Mouse (Mus musculus): ENCODE measurements around the gene Bpifa1. TPM values are rescaled to one million over a fixed set of nuclear protein-coding genes. Genes with fewer than 3 reads are reported as not detected.
"Not testable (repeated sequence)": the region's sequence is repeated elsewhere in the genome, so short reads cannot be mapped to it uniquely, and the experiment has no call there.

The Bpifa1 gene
- total RNA-seq (2021): not detected
- long read RNA-seq, experiment 1: 0 reads
- long read RNA-seq, experiment 2: 0 reads

DNA sequence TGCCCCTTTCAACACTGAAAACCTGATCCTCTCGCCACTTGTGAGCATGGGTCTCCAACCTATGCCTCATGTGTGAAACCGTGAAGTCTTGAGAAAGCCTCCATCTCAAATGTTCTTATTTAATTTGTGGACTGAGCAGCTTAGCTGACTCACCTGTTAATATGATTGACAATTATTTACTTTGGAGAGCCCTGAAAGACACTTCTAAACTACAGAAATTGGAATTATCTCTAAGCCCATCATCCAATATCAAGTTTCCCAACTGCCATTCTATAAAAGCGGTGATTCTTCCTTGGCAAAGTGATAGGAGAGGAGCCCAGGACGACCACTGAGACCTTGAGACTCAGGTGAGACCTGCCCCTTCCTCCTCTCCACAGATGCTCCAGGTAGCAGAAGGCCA lies at the start of gene Bpifa1:
Gene Bpifa1, plus strand, starts transcription at position 301 of the 400 bp plus-strand sequence.
- DNase-seq (ENCODE audit: low spot score in 2 of 2): no peak

DNA sequence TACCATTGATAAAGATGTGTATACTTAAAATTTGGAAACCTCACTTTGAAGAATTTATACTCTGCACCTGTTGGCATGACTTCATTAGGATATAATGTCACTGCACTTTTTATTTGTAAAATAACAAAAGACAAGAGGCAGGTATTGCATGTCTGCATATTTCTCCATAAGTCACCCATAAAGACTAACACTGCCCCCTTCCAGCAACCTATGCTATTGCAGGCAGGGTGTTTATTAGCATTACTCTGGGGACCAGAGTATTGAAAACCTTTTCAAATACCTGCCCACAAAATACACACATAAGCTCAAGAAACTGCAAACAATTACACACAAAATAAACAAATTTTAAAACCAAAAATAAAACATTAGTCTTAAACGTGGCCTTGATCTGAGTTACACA lies 44.9 kb upstream of the Bpifa1 start:
- no peak for DNase-seq (ENCODE audit: low spot score in 2 of 2)

DNA sequence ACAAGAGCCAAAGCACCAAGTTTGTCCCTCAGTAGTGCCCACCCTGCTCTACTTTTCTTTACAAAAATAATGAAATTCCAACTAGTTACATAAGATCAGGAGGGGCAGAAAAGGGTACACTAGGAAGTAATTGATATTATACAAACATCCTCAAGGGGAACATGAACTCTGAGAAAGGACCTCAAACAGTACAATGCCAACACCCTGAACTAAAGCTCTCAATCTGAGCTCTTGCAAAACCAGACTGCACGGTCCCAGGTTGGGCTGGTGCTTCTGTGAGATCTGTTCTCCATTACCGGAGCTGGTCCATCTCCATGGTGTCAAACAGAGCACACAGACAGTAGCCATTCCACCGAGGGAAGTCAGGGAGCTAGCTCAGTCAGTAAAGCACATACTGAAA lies 25.3 kb upstream of the Bpifa1 start:
- DNase-seq (ENCODE audit: low spot score in 2 of 2): no peak

DNA sequence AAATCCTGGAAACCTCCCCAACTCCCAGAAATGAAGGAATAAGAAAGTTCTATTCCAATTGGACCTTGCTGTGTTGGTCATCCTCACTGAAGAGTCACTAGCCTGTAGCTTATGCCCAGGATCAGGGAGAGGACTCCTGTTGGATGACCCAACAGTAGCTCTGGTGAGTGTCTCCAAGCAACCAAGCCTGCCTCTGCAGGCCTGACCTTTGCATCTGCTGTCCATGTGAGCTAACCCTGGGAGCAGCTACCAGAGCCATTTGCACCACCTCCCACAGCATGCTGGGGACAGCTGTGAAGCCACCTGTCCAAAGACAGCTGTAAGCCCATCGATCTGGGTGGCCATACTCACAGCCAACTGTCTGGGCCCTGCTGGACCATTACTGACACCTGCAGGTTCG lies 12.6 kb upstream of the Bpifa1 start, which contains the start of gene Bpifa3:
Gene Bpifa3, plus strand, starts transcription at position 217 of the 400 bp plus-strand sequence.
- no peak for DNase-seq (ENCODE audit: low spot score in 2 of 2)

DNA sequence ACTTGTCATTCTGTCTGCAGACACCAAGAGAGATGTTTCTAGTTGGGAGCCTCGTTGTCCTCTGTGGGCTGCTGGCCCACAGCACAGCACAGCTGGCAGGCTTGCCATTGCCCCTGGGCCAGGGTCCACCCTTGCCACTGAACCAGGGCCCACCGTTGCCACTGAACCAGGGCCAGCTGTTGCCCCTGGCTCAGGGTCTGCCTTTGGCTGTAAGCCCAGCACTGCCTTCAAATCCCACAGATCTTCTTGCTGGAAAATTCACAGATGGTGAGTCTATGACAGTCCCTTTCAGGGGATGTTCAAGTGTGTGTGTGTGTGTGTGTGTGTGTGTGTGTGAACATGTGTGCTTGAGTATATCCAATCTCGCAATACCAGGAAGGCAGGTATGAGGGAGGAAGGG lies 1.1 kb downstream of the Bpifa1 start:
- no peak for DNase-seq (ENCODE audit: low spot score in 2 of 2)

DNA sequence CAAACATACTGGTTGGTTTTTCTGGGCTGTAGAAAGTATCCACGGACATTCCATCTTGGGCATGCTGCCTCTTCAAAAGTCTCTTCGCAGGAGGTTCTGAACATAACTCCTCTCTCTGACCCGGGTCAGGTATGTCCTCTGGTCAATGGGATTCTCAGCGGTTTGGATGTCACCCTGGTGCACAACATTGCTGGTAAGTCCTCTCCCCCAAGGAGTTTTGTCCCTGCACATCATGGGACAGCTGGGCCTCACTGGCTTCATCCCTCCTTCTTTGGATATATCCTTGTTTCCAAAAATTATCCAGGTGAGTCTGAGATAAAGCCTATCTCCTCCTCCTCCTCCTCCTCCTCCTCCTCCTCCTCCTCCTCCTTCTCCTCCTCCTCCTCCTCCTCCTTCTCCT lies 4.8 kb downstream of the Bpifa1 start:
- DNase-seq (ENCODE audit: low spot score in 2 of 2): no peak

DNA sequence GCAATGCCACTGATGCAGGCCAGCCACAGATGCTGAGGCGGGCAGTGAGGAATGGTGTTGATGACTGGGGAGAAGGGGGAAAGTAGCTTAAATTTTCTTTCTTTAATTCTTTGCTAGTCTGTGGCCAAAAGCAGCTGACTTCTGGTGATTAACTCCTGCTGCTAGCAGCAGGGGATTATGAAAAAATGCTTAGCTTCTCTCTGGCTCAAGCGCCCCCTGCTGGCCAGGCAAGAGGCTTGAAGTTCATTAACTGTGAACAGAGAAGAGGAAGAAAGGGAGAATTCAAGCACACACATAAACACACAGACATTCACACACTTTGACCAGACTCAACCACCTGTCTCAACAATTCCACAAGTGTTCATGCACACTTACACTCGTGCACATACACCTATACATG lies 15.8 kb downstream of the Bpifa1 start:
- DNase-seq (ENCODE audit: low spot score in 2 of 2): no peak

DNA sequence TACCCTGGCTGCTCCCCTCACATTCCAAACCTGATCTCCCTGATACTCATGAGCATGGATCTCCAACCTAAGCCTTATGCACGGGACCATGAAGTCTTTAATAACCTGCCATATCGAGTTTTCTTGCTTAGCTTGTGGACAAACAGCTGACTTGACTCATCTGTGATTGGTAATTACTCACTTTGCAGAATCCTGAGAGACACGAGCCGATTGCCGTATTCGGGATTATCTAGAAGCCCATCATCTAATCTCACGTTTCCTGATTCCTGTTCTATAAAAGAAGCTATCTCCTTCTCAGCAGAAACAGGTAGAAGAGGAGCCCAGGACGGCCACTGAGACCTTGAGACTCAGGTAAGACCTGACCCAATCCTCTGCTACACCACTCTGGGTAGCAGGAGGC lies 19.6 kb downstream of the Bpifa1 start, which contains the start of gene Bpifa5:
Gene Bpifa5, plus strand, starts transcription at position 301 of the 400 bp plus-strand sequence.
- no peak for DNase-seq (ENCODE audit: low spot score in 2 of 2)

DNA sequence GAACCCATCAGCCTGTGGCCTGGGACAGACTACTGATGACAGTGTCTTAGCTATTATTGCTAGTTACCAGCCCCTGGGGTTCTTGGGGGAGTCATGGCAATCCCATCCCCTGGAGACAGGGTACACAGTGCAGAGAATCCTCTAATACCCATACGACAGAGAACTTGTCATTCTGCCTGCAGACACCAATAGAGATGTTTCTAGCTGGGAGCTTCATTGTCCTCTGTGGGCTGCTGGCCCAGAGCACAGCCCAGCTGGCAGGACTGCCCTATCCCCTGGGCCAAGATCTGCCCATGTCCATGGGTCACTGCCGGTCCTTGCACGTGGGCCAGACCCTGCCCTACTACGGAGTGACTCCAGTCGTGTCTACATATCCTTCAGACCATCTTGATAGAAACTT lies 20.6 kb downstream of the Bpifa1 start:
- no peak for DNase-seq (ENCODE audit: low spot score in 2 of 2)

DNA sequence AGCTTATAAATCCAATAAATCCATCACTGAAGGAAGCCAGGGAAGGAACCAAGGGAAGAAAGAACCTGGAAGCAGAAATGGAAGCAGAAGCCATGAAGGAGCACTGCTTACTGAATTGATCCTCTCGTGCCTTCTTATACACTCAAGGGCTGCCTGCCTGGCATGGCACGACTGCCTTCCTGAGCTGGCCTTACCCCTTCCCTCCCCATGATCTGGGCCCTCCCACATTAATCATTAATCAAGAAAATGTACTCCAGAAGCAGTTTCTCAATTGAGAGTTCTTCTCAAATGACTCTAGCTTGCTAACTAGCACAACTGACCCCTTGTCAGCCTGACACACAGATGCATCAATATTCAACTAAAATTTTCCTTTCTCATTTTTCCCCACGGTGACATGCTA lies 26.5 kb downstream of the Bpifa1 start:
- DNase-seq (ENCODE audit: low spot score in 2 of 2): no peak

DNA sequence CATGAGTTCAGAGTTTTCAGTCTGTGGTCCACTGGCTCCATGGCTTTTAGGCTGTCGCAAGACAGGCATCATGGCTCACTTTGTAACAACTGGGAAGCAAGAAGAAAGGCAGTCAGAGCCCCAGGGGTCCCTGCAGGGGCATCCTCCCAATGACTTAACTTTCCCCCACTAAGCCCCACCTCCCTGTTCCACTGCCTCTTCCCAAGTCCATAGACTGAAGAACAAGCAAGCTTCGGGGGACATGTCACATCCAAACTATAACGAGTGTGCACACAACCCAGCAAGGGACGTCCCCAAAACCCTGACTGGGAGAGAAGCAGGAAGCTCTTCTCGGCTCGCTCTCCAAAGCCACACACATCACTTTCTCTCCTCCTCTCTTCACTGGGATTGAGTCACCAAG lies 28.9 kb downstream of the Bpifa1 start:
- no peak for DNase-seq (ENCODE audit: low spot score in 2 of 2)

DNA sequence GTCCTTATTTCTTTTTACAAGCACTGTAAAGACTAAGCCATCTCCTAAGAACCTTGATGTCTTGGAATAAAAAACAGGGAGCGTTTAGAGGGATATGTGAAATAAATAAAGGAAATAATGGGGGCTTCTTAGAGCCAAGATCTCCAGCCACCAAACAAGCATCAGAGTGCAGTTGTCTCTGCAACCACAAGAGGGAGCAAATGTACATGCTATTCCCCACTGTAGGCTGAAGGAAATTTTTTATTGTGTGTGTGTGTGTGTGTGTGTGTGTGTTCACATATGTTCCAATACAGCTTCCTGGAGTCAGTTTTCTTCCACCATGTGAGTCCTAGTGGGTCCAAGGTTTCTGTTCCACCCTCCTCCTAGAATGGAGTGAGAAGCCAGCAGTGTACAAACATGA lies 30.6 kb downstream of the Bpifa1 start:
- DNase-seq (ENCODE audit: low spot score in 2 of 2): no peak

DNA sequence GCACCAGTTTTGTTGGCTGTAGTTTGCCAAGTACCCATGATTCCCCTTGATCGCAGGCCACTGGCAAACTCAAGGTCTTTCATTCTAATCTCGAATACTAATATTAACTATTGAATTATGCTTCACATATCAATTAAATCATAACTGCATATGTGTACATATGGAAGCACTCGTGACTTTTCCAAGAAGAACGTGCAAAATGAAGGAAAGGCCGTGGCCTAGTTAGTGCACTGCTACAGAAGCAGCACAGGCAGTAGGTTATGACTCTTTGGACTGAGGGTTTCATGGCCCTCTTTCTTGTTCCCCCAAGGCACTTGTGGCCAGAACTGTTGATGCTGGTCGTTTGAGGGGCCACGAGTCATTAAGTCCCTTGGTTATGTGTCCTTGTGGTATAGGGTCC lies 39.2 kb downstream of the Bpifa1 start:
- DNase-seq (ENCODE audit: low spot score in 2 of 2): not testable (repeated sequence)

DNA sequence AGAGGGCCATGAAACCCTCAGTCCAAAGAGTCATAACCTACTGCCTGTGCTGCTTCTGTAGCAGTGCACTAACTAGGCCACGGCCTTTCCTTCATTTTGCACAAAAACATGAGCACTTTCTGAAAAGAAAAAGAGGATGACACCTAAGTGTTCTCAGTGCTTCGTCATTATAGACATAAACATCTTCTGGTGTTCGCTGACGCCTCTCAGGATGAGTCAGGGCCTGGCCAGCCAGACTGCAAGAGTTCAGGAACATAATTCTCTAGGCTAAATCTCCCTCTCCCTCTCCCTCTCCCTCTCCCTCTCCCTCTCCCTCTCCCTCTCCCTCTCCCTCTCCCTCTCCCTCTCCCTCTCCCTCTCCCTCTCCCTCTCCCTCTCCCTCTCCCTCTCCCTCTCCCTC lies 40.4 kb downstream of the Bpifa1 start:
- not testable (repeated sequence) for DNase-seq (ENCODE audit: low spot score in 2 of 2)

DNA sequence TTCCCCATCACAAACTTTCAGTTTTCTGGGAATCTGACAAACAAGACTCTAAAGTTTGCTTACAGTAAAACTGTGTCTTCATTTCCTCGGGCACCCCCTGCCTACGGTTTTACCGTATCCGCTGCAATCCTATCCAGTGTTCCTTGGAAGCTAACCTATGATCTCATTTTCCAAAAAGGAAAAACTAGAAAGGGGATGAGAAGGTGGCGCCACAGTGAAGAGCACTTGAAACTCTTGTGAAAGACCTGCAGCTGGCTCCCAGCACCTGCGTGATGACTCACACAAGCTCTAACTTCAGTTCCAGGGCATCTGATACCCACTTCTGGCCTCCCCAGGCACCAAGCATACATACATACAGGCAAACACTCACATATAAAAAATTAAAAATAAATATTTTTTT lies 42.6 kb downstream of the Bpifa1 start:
- DNase-seq (ENCODE audit: low spot score in 2 of 2): no peak

DNA sequence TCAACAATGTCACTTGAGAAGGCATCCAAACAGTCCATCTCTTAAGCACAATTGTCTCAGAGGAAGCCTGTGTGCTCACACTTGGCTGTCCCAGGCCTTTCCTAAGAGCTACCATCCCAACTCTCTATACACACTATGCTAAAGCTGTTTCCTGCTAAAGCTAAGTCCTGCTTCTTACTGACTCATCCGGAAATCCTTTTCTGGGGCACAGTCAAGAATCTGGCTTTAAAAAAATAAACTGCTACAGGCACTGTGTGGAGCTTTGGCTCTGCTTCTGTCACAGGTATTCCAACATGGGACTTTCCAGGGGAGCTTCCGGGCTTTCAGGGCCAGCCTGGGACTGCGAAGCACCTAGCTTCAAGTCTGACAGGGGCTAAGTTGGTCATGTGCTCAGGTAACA lies 43.1 kb downstream of the Bpifa1 start:
- no peak for DNase-seq (ENCODE audit: low spot score in 2 of 2)

DNA sequence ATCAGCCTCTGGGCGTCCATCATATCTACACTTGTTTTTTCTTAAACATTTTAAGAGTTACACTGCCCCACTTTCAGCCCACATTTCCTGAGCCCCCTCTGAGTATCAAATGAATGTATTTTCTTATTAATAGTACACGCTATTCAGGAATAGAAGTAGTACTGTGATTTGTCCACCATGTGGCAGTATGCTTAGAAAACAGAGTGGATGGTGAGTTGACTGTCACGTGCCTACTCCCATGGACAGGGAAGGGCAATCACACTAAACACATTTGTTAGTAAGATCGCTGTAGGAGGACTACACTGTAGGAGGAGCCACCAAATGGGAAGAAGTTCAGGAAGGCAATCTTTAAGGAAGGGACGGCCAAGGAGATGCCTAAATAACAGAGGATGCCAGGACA lies 44.8 kb downstream of the Bpifa1 start:
- DNase-seq (ENCODE audit: low spot score in 2 of 2): no peak

DNA sequence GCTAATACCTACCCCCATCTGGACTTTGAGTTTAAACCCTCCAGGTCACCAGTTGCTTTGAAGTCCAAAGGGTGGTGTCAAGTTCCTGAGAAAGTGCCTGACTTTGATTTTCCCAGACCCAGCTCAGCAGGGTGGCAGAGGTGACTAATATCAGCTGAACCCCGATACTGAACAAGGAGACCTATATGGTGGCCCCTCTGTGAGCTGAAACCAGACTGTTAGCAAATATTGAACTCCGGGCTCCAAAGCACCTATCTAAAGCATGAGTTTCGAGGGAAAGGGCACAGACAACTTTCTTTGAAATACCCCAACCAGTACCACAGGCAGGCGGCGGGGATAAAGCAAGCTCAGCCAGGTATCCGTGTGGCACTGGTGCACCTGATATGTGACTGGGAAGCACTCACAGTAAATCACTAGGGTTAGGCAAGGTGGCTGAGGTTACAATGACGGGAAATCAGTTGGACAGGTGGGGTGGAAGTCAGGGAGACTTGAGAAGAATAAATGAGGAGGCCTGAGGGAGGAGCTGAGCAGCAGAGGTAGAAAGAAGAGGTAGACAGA lies 47.3 kb downstream of the Bpifa1 start:
- no peak for DNase-seq (ENCODE audit: low spot score in 2 of 2)

DNA sequence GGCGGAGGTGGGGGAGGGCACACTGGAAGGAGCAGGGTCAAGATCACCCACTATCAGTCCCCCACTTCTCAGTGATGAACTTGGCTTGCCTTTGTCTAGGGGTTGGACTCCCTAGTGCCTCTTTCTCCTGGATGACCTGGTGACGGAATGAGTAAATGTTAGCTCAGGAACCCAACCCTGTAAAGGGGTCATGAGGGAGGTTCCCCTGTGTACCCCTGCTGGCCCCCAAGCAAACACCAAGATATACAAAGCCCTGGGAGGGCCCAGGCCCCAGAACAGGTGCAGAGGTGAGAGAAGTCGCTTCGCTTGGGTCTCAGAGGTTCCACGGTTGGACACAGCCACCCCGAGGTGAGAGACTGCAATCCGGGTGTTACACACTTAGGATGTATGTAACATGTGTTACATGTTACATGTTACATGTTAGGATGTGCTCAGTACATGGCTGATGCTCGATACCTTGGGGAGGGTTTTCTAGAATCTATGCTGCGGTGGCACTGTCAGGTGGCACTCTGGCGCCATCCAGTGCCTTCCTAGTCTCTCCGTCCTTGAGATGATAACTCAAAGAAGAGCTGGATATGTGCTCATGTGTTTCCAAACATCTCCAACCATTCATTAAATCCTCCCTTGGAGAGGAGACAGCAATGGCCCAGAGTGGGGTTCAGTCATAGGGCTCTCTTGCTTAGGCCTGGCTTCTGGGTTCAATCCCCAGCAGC lies 48.0 kb downstream of the Bpifa1 start, which contains the start of gene Bpifb1:
Gene Bpifb1, plus strand, starts transcription at position 273 of the 713 bp plus-strand sequence.
- no peak for DNase-seq (ENCODE audit: low spot score in 2 of 2)

DNA sequence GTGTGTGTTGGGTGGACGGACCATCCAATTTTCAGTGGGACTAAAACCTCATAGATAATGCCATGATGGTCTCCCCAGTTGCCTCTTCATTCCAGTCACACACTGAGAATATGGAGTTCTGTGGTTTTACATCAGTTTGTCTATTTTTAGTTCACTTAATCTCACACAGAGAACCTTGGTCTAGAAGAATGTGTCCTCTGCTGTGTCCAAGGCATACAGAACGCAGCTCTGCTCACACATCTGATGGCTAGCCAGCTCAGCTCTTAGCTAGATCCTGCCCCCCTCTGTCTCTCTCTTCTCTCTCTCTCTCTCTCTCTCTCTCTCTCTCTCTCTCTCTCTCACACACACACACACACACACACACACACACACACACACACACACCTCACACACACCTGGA lies 49.5 kb downstream of the Bpifa1 start:
- no peak for DNase-seq (ENCODE audit: low spot score in 2 of 2)

DNA sequence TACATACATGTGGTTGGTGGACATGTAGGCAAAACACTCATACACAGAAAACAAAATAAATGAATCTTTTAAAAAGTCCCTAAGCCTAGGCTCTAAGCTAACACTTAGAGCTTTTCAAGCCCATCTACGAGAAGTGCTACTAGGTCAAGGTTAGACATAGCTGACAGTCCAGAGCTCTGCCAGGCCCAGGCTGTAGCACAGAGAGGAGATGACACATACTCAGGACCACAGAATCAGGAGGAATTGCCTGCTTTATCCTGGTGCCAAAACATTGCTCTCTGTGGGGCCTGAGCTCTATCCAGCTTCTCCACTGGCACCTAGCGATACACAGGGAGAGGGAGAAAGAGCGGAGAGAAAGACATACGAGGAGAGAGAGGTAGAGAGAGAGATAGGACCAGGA lies 50.4 kb downstream of the Bpifa1 start:
- DNase-seq (ENCODE audit: low spot score in 2 of 2): no peak

DNA sequence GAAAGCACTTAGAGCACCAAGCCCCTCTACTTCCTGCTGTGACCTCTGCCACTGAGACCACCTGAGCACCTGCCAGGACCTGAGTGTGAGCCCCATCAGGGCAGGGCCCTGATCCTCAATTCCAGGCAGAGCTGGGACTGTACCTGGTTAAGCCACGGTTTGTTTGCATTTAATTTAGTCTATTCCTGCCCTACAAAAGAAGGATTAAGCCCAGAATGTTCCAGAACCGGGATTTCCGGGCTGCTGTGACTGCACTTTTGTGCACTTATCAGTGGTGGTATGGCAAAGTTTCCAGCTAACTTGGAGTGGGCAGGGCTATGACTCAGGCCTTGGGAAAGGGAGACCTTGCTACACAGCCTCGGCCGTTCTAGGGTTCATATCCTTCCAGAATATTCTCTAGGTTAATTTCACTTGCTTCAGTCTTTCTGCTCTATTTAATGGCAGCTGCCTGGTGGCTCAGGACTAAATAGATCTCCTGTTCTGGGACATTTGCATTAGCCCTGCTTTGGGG lies 51.4 kb downstream of the Bpifa1 start:
- DNase-seq (ENCODE audit: low spot score in 2 of 2): no peak

DNA sequence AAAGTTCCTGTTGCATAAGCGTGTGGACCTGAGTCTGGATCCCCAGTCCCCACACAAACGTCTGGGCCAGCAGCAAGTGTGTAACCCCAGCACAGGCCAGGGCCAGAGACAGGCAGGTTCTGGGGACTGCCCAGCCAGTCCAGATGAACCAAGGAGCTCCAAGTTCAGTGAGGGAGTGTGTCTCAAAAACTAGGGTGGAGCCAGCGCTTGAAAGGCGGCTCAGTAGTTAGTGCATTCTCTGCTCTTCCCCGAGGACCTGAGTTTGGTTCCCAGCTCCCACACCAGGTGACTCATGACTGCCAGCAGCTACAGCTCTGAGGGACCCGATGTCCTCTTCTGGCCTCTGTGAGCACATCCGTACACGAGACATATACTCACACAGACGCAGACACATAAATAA lies 54.4 kb downstream of the Bpifa1 start:
- DNase-seq (ENCODE audit: low spot score in 2 of 2): no peak
